Mouse (Mus musculus) cerebellum, adult 2 months (tissue): ENCODE measurements around the gene Alkbh3.

ENCODE experiments used
- CTCF ChIP-seq: fragments of 200-500 bp; IDR thresholded peaks from 2 replicates; pipeline ENCODE4 v1.5.1; 2011; ENCODE audit warnings: low read depth, mild to moderate bottlenecking, control low read depth, low read length, moderate library complexity, borderline replicate concordance; ENCODE audit not compliant: insufficient read depth
- POLR2A ChIP-seq: fragments of 200-500 bp; IDR thresholded peaks from 2 replicates; pipeline ENCODE4 v1.6.1; 2011; ENCODE audit warnings: low read length, control low read depth, borderline replicate concordance; ENCODE audit not compliant: insufficient read depth

DNA sequence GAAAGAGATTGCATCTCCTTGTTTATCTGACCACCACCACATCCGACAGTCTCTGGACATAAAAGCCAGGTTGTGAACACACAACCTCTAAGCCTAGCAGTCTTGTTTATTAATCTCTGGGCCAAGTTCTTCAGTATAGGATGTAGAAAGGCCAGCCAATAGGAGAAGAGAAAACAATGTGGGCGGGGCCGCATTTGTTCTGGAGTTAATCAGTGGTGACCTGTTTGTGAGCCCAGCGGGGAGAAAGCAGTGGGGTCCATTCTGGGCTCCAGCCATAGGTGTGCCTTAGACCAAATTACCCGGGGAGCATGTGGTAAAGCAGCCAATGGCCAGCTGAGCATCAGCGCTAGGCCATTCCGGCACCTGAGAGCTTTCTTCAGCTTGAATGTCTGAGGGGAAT lies 35.6 kb downstream of the Alkbh3 start:
- TF ChIP-seq POLR2A (no peak), CTCF (no peak)
